9 mouse cellular contexts compared by ENCODE assay signal in genomic region chr12:108121288-108121687, GRCm38 (mm10). TPM values are rescaled to one million over a fixed set of nuclear protein-coding genes. Genes with fewer than 3 reads are reported as not detected.
DNase-seq lines count a peak whose midpoint lies in the region; ATAC-seq lines count a peak whose summit lies in the region.
"Had no signal": no experiment of that assay in that cellular context is flagged by ENCODE, and none has a peak within 500 bp of the region (broad histone marks: within the 10 kb centered on the region; RNA-seq: fewer than 3 reads in every experiment).

No protein-coding gene starts in this region.

- ATAC-seq in liver, embryonic 12.5 days = no peak
- peak; percentile 78 to 88 for ATAC-seq in hematopoietic stem cell, adult 5-6 weeks (replicated peaks in 1 of 2; ENCODE audit: insufficient read depth in 1 of 2, low FRiP score in 2 of 2, low TSS enrichment in 1 of 2, low read depth in 1 of 2, poor library complexity in 2 of 2, severe bottlenecking in 2 of 2)
- ATAC-seq in midbrain, embryonic 11.5 days (ENCODE audit: low FRiP score) = no peak

- peaks cover 35% of the 10 kb centered on the region for H3K36me3 ChIP-seq in liver, embryonic 12.5 days
- H3K36me3 ChIP-seq in midbrain, embryonic 11.5 days (ENCODE audit: control insufficient read depth, insufficient read depth, low read length) = no peaks in the 10 kb centered on the region
- H3K36me3 ChIP-seq in splenic B cell, adult 2 months (ENCODE audit: control insufficient read depth, insufficient read depth, low read length, poor library complexity, severe bottlenecking) = peaks cover 2% of the 10 kb centered on the region; the same call in 1 of the 2 replicates

- H3K9me3 ChIP-seq in liver, embryonic 12.5 days (replicated peaks) = no peaks in the 10 kb centered on the region
- H3K9me3 ChIP-seq in midbrain, embryonic 11.5 days (ENCODE audit: control insufficient read depth, low read length) = no peaks in the 10 kb centered on the region
- H3K9me3 ChIP-seq: embryonic facial prominence, embryonic 15.5 days had no signal

- H3K27me3 ChIP-seq in liver, embryonic 12.5 days (replicated peaks) = no peaks in the 10 kb centered on the region
- H3K27me3 ChIP-seq in midbrain, embryonic 11.5 days (ENCODE audit: control insufficient read depth, insufficient read depth, low read length) = no peaks in the 10 kb centered on the region
- H3K27me3 ChIP-seq in splenic B cell, adult 2 months (ENCODE audit: control insufficient read depth, insufficient read depth, low read length, poor library complexity, severe bottlenecking) = no peaks in the 10 kb centered on the region
- H3K27me3 ChIP-seq: embryonic facial prominence, embryonic 15.5 days had no signal

- no peak overlapping the region for H3K9ac ChIP-seq in liver, embryonic 12.5 days
- H3K9ac ChIP-seq in midbrain, embryonic 11.5 days (ENCODE audit: low read length) = no peak overlapping the region
- H3K9ac ChIP-seq: embryonic facial prominence, embryonic 15.5 days had no signal

- WGBS in liver, embryonic 12.5 days (ENCODE audit: insufficient replicate concordance) = 33% methylated on average over 2 of the region's 2 CpGs
- WGBS in midbrain, embryonic 11.5 days = 6% methylated on average over 2 of the region's 2 CpGs

- peak; percentile 52 for DNase-seq in liver
- peak; percentile 94 for DNase-seq in brain, adult 2 months (ENCODE audit: low read depth, low spot score)
- DNase-seq in fibroblast of lung, adult 2 months (ENCODE audit: low read depth) = peak; percentile 42
- peak; percentile 76 to 77 for DNase-seq in left cerebral cortex, adult 18-20 months (ENCODE audit: low spot score in 2 of 2)
- peak; percentile 97 for DNase-seq in midbrain, embryonic 11.5 days (ENCODE audit: low spot score, missing footprints)
- peak; percentile 61 for DNase-seq in splenic B cell, adult 2 months (ENCODE audit: low read depth, low spot score)

- no peak overlapping the region for H3K27ac ChIP-seq in liver, embryonic 12.5 days
- H3K27ac ChIP-seq in midbrain, embryonic 11.5 days (ENCODE audit: low read depth, low read length) = no peak overlapping the region
- H3K27ac ChIP-seq: embryonic facial prominence, embryonic 15.5 days had no signal

- H3K4me3 ChIP-seq in liver, embryonic 12.5 days = no peak overlapping the region
- no peak overlapping the region for H3K4me3 ChIP-seq in midbrain, embryonic 11.5 days (ENCODE audit: low read depth, low read length)
- H3K4me3 ChIP-seq: embryonic facial prominence, embryonic 15.5 days had no signal

- no peak overlapping the region for H3K4me2 ChIP-seq in liver, embryonic 12.5 days
- H3K4me2 ChIP-seq in midbrain, embryonic 11.5 days = no peak overlapping the region
- H3K4me2 ChIP-seq: embryonic facial prominence, embryonic 15.5 days had no signal

- peaks cover 4% of the 10 kb centered on the region for H3K4me1 ChIP-seq in liver, embryonic 12.5 days
- peaks cover 8% of the 10 kb centered on the region; the same call in 1 of the 2 replicates for H3K4me1 ChIP-seq in midbrain, embryonic 11.5 days (ENCODE audit: control insufficient read depth, insufficient read depth, low read length)
- H3K4me1 ChIP-seq: embryonic facial prominence, embryonic 15.5 days had no signal

RNA-seq across cellular contexts. Expression of gene Setd3, which starts 57.8 kb away (rescaled TPM):
- 71.3 and 76.4 TPM in 2 replicates for polyA plus RNA-seq in liver, embryonic 12.5 days (2016; fragmentation: Nextera tagmentation; extraction: Ambion mirVana)
- total RNA-seq in hematopoietic stem cell, adult 5-6 weeks (2017) = 99.8 and 107 TPM in 2 replicates
- total RNA-seq in left cerebral cortex, adult 18-20 months (2021) = 100 to 1,000 TPM; 178 to 186 TPM
- polyA plus RNA-seq in midbrain, embryonic 11.5 days (2014; fragmentation: Nextera tagmentation; extraction: Ambion mirVana) = 83.3 and 92.0 TPM in 2 replicates

RNA-seq across cellular contexts. Expression of gene Ccnk, which starts 58.1 kb away (rescaled TPM):
- 2.3 and 3.0 TPM in 2 replicates for polyA plus RNA-seq in liver, embryonic 12.5 days (2016; fragmentation: Nextera tagmentation; extraction: Ambion mirVana)
- 15.1 and 20.9 TPM in 2 replicates for total RNA-seq in hematopoietic stem cell, adult 5-6 weeks (2017)
- total RNA-seq in left cerebral cortex, adult 18-20 months (2021) = 10 to 100 TPM; 30.3 to 34.3 TPM
- polyA plus RNA-seq in midbrain, embryonic 11.5 days (2014; fragmentation: Nextera tagmentation; extraction: Ambion mirVana) = 8.1 and 9.0 TPM in 2 replicates

Comparison
In these comparisons a context has a peak if more than half of its experiments do, and no peak if none do; other contexts are left out.
1. DNase-seq: peak in every context shown above with its lines; median percentile 97 in midbrain, embryonic 11.5 days; 94 in brain, adult 2 months; 76 in left cerebral cortex, adult 18-20 months; 61 in splenic B cell, adult 2 months; 52 in liver; 42 in fibroblast of lung, adult 2 months.
2. ATAC-seq: peak in hematopoietic stem cell, adult 5-6 weeks (2 of 2); none in liver, embryonic 12.5 days (single experiment) and midbrain, embryonic 11.5 days (single experiment).